Mouse (Mus musculus) CH12.LX (cell line): Measurements from ENCODE around the gene Ech1. TPM values are rescaled to one million over a fixed set of nuclear protein-coding genes. Genes with fewer than 3 reads are reported as not detected.

Experiments used
- DNase-seq: peaks from one replicate; pipeline ENCODE4 v3.0.0-alpha.2; 2013; ENCODE audit errors: extremely low read depth
- H3K27ac ChIP-seq: 2 replicates; pipeline ENCODE4 v1.5.1; 2012; ENCODE audit warnings: low read depth, mild to moderate bottlenecking, control low read depth, moderate library complexity; ENCODE audit not compliant: insufficient read depth
- H3K27me3 ChIP-seq: replicated peaks from 2 replicates; pipeline ENCODE3; 2012; ENCODE audit warnings: inconsistent platforms
- H3K36me3 ChIP-seq, 2 experiments: replicated peaks in 1 of 2; 2 replicates each; pipeline versions ENCODE3 to v1.6.1; 2012; ENCODE audit warnings: inconsistent platforms in 1 of 2, low read length in 1 of 2, mild to moderate bottlenecking in 1 of 2, mixed read lengths in 1 of 2, moderate library complexity in 1 of 2; ENCODE audit not compliant: control insufficient read depth in 1 of 2, insufficient read depth in 1 of 2
- H3K4me1 ChIP-seq, 2 experiments: 2 replicates each; pipeline ENCODE4 v1.6.1; 2012; ENCODE audit warnings: inconsistent platforms in 1 of 2, moderate library complexity in 1 of 2; ENCODE audit not compliant: insufficient read depth in 2 of 2, control insufficient read depth in 1 of 2
- H3K4me2 ChIP-seq: 2 replicates; pipeline ENCODE4 v1.6.1; 2012; ENCODE audit warnings: low read depth, mild to moderate bottlenecking, control low read depth; ENCODE audit not compliant: poor library complexity, insufficient read depth, severe bottlenecking
- H3K4me3 ChIP-seq, 3 experiments: fragments of 150-350 bp in 1 of 3; sonication (generic) in 1 of 3; replicated peaks in 1 of 3; 2 replicates each; pipeline versions ENCODE3 to v1.5.1; 2011 to 2012; ENCODE audit warnings: low read depth in 2 of 3, low read length in 2 of 3, mild to moderate bottlenecking in 2 of 3, moderate library complexity in 2 of 3, control low read depth in 1 of 3, improper control_type of control experiment in 1 of 3, inconsistent platforms in 1 of 3, mixed read lengths in 1 of 3; ENCODE audit not compliant: poor library complexity in 1 of 3
- H3K79me2 ChIP-seq: replicated peaks from 2 replicates; pipeline ENCODE4 v1.6.1; 2012; ENCODE audit warnings: mild to moderate bottlenecking, moderate library complexity; ENCODE audit not compliant: control insufficient read depth, poor library complexity, insufficient read depth, severe bottlenecking; ENCODE audit errors: extremely low read depth
- H3K9ac ChIP-seq: 2 replicates; pipeline ENCODE4 v1.6.1; 2012; ENCODE audit warnings: low read depth, mild to moderate bottlenecking, control low read depth, moderate library complexity; ENCODE audit not compliant: insufficient read depth
- H3K9me3 ChIP-seq: replicated peaks from 2 replicates; pipeline ENCODE3; 2012; ENCODE audit warnings: low read length, inconsistent platforms, mixed read lengths
- KAT2A ChIP-seq: IDR thresholded peaks from 2 replicates; pipeline ENCODE4 v1.6.1; 2012; ENCODE audit warnings: low read length, improper control_type of control experiment, inconsistent platforms; ENCODE audit not compliant: insufficient replicate concordance
- MAX ChIP-seq: IDR thresholded peaks from 2 replicates; pipeline ENCODE4 v1.6.1; 2011; ENCODE audit warnings: low read length, improper control_type of control experiment
- NRF1 ChIP-seq: IDR thresholded peaks from 2 replicates; pipeline ENCODE4 v1.6.1; 2014; ENCODE audit warnings: low read depth, mild to moderate bottlenecking, inconsistent platforms, low read length, improper control_type of control experiment, moderate library complexity
- POLR2A ChIP-seq: IDR thresholded peaks from 2 replicates; pipeline ENCODE4 v1.6.1; 2011; ENCODE audit warnings: low read depth, mild to moderate bottlenecking, improper control_type of control experiment, low read length
- SMC3 ChIP-seq: IDR thresholded peaks from 2 replicates; pipeline ENCODE4 v1.6.1; 2011; ENCODE audit warnings: low read depth, low read length, improper control_type of control experiment
- TCF12 ChIP-seq: IDR thresholded peaks from 2 replicates; pipeline ENCODE4 v1.6.1; 2014; ENCODE audit warnings: low read depth, mild to moderate bottlenecking, inconsistent platforms, low read length, improper control_type of control experiment
- ZMIZ1 ChIP-seq: IDR thresholded peaks from 2 replicates; pipeline ENCODE4 v1.6.1; 2012; ENCODE audit warnings: low read depth, mild to moderate bottlenecking, inconsistent platforms, low read length, improper control_type of control experiment
- ZNF384 ChIP-seq: IDR thresholded peaks from 2 replicates; pipeline ENCODE4 v1.6.1; 2012; ENCODE audit warnings: low read depth, low read length, improper control_type of control experiment, inconsistent platforms
- dilution Hi-C: fragments of 300-500 bp; cut with MboI; formaldehyde crosslinking; loops from 2 replicates; pipeline ENCODE4 v1.14.3; 2020; ENCODE audit warnings: low sequenced_read_pairs; ENCODE audit not compliant: extremely low pct_unique_long_range_greater_than_20kb, extremely low pct_ligation_motif_present
- in situ Hi-C: fragments of 300-500 bp; cut with MboI; formaldehyde crosslinking; loops from 3 replicates; pipeline ENCODE4 v1.14.3; 2019; ENCODE audit warnings: low sequenced_read_pairs, low pct_ligation_motif_present, low pct_unique_long_range_greater_than_20kb, mixed read lengths
- polyA plus RNA-seq: library from polyadenylated mRNA; unstranded; fragments of >175 nt; gene quantifications from 2 replicates; pipeline ENCODE4 v1.2.1, GENCODE M21; 2012; ENCODE audit warnings: low read depth; ENCODE audit not compliant: insufficient read length
- total RNA-seq, 2 experiments: library from RNA; depleted of rRNA; stranded (reverse); fragments of 300-350 nt in 1 of 2; fragments of >200 nt in 1 of 2; gene quantifications; 2 replicates each; pipeline ENCODE4 v1.2.3; 2012 to 2014

Ech1 gene
- total and polyA plus RNA-seq, 3 experiments = 67.6 to 124 (median 119) TPM

DNA sequence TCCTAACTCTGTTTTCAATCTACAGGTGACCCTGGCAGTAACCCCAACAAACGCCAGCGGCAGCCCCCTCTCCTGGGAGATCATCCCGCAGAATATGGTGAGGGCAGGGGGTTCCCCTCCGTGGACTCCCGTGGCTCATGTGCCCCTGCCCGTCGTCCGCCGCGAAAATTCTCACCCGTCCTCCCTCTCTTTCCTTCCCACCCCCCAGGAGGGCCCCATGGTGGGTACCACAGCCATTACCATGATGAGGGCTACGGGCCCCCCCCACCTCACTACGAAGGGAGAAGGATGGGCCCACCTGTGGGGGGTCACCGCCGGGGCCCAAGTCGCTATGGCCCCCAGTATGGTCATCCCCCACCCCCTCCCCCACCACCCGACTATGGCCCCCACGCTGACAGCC lies 6.6 kb upstream of the Ech1 start:
- dilution Hi-C loops = no loop called here
- peaks cover 43 to 95% of the 10 kb centered on the region in 2 experiments for H3K4me1 ChIP-seq
- H3K9ac ChIP-seq = no peak overlapping the region

DNA sequence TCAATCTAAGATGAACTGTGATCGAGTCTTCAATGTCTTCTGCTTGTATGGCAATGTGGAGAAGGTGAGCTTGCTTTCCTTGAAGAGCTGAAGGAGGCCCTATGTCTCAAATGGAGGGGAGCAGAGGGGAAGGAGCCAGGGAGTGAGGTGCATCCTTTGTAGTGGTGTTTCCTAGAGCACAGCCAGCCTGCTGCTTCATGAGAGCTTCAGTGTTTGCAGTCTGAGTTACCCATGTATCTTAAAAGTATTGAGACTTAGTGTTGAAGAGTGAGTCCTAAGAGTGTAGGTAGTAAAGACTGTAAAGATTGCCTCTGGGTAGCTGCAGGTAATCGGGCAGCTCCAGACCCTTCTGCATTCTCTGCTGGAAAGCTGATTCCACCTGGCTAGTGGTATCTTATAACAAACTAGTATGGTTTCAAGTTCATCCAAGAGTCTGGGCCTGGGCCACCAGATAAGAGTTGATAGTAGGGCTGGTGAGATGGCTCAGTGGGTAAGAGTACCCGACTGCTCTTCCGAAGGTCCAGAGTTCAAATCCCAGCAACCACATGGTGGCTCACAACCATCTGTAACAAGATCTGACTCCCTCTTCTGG lies 6.1 kb upstream of the Ech1 start:
- Histone ChIP-seq H3K4me3 (no peak overlapping the region), H3K4me1 (peaks cover 44 to 95% of the 10 kb centered on the region in 2 experiments), H3K9me3 (no peaks in the 10 kb centered on the region), H3K27ac (peak overlapping the region; percentile 60), H3K9ac (no peak overlapping the region), H3K36me3 (peaks cover 81 to 92% of the 10 kb centered on the region in 2 experiments), H3K79me2 (peaks cover 51% of the 10 kb centered on the region), H3K27me3 (no peaks in the 10 kb centered on the region), H3K4me2 (peak overlapping the region; percentile 3; the same call in 1 of the 2 replicates)
- in situ Hi-C loops = no loop called here
- DNase-seq = no peak
- dilution Hi-C loops = no loop called here
- TF ChIP-seq POLR2A (peak; percentile 26; the same call in 1 of the 2 replicates), ZMIZ1 (no peak)

More for the DNA sequence above, 6.6 kb upstream of the Ech1 start:
- Histone ChIP-seq H3K36me3 (peaks cover 86 to 96% of the 10 kb centered on the region in 2 experiments), H3K79me2 (peaks cover 57% of the 10 kb centered on the region), H3K4me3 (peak overlapping the region in 2 of 3 experiments; percentile 22 to 49), H3K9me3 (no peaks in the 10 kb centered on the region), H3K27me3 (no peaks in the 10 kb centered on the region), H3K4me2 (no peak overlapping the region), H3K27ac (peak overlapping the region; percentile 65; the same call in 1 of the 2 replicates)
- in situ Hi-C loops = no loop called here
- no peak for DNase-seq
- TF ChIP-seq TCF12 = no peak
- TF ChIP-seq NRF1 = no peak
- TF ChIP-seq KAT2A = no peak
- TF ChIP-seq MAX = no peak
- TF ChIP-seq ZNF384 = no peak

DNA sequence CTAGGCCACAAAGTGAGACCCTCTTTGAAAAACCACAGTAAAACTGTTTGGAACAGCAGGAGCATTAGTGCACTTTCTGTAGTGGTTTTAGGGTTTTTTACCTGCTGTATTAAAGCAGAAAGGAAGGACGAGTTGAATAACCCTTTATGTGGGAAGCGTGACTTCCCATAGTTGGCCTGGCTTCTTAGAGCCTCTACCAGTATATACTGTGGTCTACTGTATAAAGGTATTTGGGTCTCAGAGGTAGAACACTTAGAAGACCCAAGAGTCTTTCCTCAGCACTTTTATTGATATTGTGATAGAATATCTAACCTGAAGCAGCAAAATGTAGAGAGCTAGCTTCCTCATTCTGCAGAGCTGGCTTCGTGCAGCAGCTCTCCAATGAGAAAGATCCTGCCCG lies 5.4 kb upstream of the Ech1 start:
- DNase-seq = no peak
- Histone ChIP-seq H3K79me2 (peaks cover 45% of the 10 kb centered on the region), H3K9me3 (no peaks in the 10 kb centered on the region), H3K4me3 (no peak overlapping the region), H3K4me1 (peaks cover 44 to 95% of the 10 kb centered on the region in 2 experiments), H3K27ac (peak overlapping the region; percentile 90), H3K9ac (no peak overlapping the region; the same call in 1 of the 2 replicates), H3K4me2 (no peak overlapping the region), H3K36me3 (peaks cover 76 to 86% of the 10 kb centered on the region in 2 experiments), H3K27me3 (no peaks in the 10 kb centered on the region)
- dilution Hi-C loops = no loop called here
- in situ Hi-C loops = no loop called here
- TF ChIP-seq TCF12 = no peak
- TF ChIP-seq SMC3 = no peak
- no peak for TF ChIP-seq MAX
